Mouse (Mus musculus) stomach, postnatal 0 days (tissue): ENCODE measurements around the gene Tysnd1.

Experiments
- CTCF ChIP-seq: IDR thresholded peaks from 2 replicates; pipeline ENCODE4 v1.5.1; 2016; ENCODE audit warnings: antibody characterized with exemption, low read depth, mild to moderate bottlenecking, moderate library complexity
- EP300 ChIP-seq: optimal IDR thresholded peaks from 2 replicates; pipeline ENCODE3; 2016; ENCODE audit warnings: antibody characterized with exemption

DNA sequence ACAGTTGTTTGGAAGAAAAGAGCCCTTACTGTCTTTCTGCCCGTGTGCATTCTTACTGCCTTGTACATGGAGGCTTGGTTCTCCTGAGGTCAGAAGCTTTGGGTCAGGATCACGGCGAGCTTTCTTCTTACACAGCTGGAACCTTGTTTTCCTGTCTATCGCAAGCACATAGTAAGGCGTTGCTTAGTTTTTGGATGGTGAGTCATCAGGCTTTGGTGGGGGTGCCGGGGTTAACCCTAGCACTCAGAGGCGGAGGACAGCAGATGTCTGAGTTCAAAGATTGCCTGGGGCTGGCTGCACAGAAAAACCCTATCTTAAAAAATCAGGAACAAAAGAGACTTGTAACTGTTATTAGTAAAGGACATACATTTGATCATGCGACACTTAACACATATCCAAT is 33.4 kb upstream of the Tysnd1 start:
- TF ChIP-seq EP300 (no peak), CTCF (no peak)
